Mouse (Mus musculus): ENCODE data around the gene Olfr921.

Gene Olfr921

DNA sequence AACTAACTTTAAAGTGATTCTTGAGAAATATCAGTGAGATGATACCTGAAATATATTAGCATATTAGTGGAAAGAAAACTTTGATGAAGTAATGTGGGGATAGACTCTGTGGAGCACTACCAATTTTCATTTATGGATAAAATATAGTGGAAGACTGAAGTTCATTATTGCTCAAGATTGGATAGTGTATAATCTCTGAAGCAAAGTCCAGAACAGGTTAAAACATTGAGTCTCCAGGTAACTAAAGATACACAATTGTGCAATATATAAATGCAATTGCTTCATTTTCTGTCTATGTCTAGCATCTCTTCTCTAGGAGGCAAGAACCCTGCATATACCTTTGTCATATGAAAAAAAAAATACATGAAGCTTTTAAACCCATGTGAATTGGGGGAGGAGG, at the start of gene Olfr921:
Olfr921 (plus strand) TSS at position 301 of the 400 bp plus-strand sequence.
- no peak for DNase-seq

DNA sequence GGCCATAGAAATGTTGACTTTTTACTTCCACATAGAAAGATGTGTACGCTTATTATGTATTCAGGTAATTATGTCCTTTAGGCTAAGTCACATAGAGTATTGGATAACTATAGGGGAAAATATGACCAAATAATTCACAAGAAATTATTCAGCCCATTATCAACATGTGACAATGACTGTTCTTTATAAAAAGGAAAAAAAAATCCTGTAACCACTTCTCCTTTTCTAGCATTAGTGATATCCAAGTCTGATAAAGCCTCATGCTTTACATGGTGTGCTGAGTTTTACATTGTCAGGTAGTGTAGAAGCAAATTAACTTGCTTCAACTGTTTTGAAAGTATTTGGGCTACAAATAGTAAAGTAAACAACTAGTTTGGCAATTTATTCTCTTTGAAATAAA, 48.8 kb upstream of the Olfr921 start:
- DNase-seq, result no peak

- no peak for DNase-seq
Observed at GRCm38 (mm10) chr9:38728218-38728617, 44.6 kb upstream of the Olfr921 start.

GRCm38 (mm10) chr9:38741408-38741807, 31.5 kb upstream of the Olfr921 start:
- DNase-seq, result no peak

DNA sequence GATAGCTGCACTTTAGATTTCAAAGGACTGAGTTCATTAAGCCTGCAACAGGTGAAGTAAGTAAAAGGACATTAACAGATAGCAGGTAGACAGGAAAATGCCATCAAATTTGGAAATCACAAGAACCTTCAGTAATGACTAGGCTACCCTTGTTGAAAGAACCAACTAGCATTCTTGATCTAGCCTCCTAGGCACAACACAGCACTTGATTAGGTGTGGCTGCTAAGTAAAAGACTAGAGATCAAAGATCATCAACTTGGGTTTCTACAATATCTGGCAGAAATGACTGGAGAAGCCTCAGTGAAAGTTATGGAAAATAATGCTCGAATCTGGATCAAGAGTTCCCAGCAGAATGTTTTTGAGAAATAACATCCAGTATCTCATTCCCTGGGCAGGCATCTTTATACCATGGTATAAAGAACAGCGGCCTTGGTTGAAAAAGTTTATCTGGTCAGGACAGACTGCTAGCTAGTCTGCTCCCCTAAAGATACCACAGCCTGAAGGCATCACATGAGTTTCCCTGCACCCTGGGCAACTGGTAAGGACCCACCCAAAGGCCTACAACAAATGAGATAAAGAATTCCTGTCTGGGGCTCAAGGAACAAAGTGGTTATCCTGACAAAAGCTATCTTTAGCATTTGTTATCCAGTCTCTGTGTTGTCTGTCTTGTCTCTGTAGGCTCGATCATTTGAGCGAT, 28.1 kb upstream of the Olfr921 start:
- no peak for DNase-seq

DNA sequence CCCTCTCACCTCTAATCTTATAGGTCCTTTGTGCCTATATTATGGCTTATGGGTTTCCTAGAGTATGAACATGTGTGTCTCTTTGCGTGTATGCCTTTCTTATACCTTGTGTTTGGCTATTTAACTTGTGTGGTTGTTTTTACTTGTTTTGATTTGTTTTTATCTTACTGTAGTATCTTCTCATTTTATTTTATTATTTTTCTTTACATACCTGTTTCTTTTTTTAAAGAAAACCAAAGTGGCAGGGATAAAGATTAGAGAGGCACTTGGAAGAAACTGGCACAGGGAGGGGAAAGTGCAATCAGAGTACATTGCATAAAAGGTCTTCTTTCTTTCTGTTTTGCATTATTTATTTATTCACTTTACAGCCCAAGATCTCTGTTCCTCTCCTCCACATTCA, 20.9 kb upstream of the Olfr921 start, which contains the start of gene Olfr920:
Olfr920 (plus strand) TSS at position 301 of the 400 bp plus-strand sequence.
- no peak for DNase-seq

GRCm38 (mm10) chr9:38792689-38793088, 19.8 kb downstream of the Olfr921 start:
- no peak for DNase-seq

- no peak for DNase-seq
Observed at GRCm38 (mm10) chr9:38805696-38806095, 32.8 kb downstream of the Olfr921 start.

- no peak for DNase-seq
Observed at GRCm38 (mm10) chr9:38814314-38814713, 41.4 kb downstream of the Olfr921 start, which contains the start of gene Olfr922. TSS of gene Olfr922 (plus strand) at chr9:38814614.

DNA sequence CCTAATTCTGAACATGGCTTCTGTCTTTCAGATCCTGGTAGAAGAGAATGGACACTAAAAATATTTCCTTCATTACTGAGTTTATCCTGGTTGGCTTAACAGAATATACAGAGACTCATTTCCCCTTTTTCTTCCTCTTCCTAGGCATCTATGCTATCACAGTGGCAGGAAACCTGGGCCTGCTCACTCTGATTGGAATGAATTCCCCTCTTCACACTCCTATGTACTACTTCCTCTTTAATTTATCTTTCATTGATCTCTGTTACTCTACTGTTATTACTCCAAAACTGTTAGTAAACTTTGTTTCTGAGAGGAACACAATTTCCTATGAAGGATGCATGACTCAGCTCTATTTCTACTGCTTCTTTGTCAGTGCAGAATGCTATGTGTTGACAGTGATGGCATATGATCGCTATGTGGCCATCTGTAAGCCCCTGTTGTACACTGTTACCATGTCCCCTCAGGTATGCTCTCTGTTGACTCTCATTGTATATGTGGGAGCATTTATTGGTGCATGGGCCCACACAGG, 42.7 kb downstream of the Olfr921 start:
- no peak for DNase-seq

DNA sequence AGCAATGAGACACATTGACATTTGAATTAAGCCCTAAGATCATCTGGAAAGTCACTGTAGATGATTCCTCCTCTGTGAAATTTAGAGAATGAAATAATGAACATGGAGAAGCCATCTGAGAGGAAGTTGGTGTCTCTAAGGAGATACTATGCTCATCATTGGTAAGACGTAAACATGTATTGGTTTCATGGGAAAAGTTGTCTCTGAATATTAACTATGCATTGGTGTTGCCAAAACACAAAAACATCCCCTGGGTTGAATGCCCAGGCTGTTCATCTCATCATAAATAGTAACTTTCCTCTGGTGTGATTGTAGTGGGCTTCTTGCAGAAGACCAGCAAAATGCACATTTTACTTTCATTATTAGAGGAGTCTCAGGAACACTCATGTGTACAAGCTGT, 53.4 kb downstream of the Olfr921 start, which contains the start of gene Olfr923:
Olfr923 (plus strand) TSS at position 301 of the 400 bp plus-strand sequence.
- DNase-seq, result no peak

Measured in cerebellum, adult 8-10 months (tissue).